Mouse (Mus musculus) forebrain, embryonic 16.5 days (tissue): ENCODE results near the gene Cga. TPM values are rescaled to one million over a fixed set of nuclear protein-coding genes. Genes with fewer than 3 reads are reported as not detected.

Experiments
- ATAC-seq: fragments of 200-750 bp; cut with Nextera tagmentation; 2 replicates; pipeline ENCODE4 v1.8.0; 2017; ENCODE audit warnings: mild to moderate bottlenecking, moderate library complexity
- H3K27ac ChIP-seq: fragments of 300-500 bp; sonication (generic); 2 replicates; pipeline ENCODE4 v1.5.1; 2014; ENCODE audit warnings: low read length, control low read depth
- H3K27me3 ChIP-seq: fragments of 300-500 bp; sonication (generic); replicated peaks from 2 replicates; pipeline ENCODE4 v1.6.1; 2014; ENCODE audit warnings: low read length; ENCODE audit not compliant: control insufficient read depth, insufficient read depth
- H3K36me3 ChIP-seq: fragments of 300-500 bp; sonication (generic); 2 replicates; pipeline ENCODE4 v1.6.1; 2014; ENCODE audit not compliant: control insufficient read depth, insufficient read depth
- H3K4me1 ChIP-seq: fragments of 300-500 bp; sonication (generic); replicated peaks from 2 replicates; pipeline ENCODE4 v1.6.1; 2014; ENCODE audit warnings: low read length; ENCODE audit not compliant: control insufficient read depth, insufficient read depth
- H3K4me2 ChIP-seq: fragments of 300-500 bp; sonication (generic); 2 replicates; pipeline ENCODE4 v1.6.1; 2014; ENCODE audit warnings: mild to moderate bottlenecking, low read length, control low read depth
- H3K4me3 ChIP-seq: fragments of 300-500 bp; sonication (generic); replicated peaks from 2 replicates; pipeline ENCODE4 v1.5.1; 2014; ENCODE audit warnings: mild to moderate bottlenecking, low read length, control low read depth
- H3K9ac ChIP-seq: fragments of 300-500 bp; sonication (generic); replicated peaks from 2 replicates; pipeline ENCODE4 v1.6.1; 2014; ENCODE audit warnings: low read depth, low read length, control low read depth
- H3K9me3 ChIP-seq: fragments of 300-500 bp; sonication (generic); 2 replicates; pipeline ENCODE4 v1.6.1; 2016; ENCODE audit warnings: low read length; ENCODE audit not compliant: control insufficient read depth
- WGBS: fragments of 180-500 bp; shearing (Covaris S2); extraction: QIAGEN DNeasy Blood & Tissue Kit; methylation state at CpG from one replicate; pipeline ENCODE4 v1.1.7; 2014; 5-methylcytosine and 5-hydroxymethylcytosine counted together
- polyA plus RNA-seq: library from polyadenylated mRNA; unstranded; fragments of >200 nt; fragmentation: Nextera tagmentation; extraction: Ambion mirVana; gene quantifications from 2 replicates; pipeline ENCODE4 v1.2.1, GENCODE M21; 2015

Gene Cga
- not detected in 2 replicates for polyA plus RNA-seq

GRCm38 (mm10) chr4:34893479-34893878 is at the start of gene Cga:
Cga (plus strand) TSS chr4:34893779.
- Histone ChIP-seq H3K4me3 (no peak within 1 kb of the TSS), H3K27ac (no peak within 1 kb of the TSS), H3K4me2 (no peak within 1 kb of the TSS), H3K36me3 (no peaks in the 10 kb centered on the region), H3K27me3 (peaks cover 13% of the 10 kb centered on the region; the same call in 1 of the 2 replicates), H3K9me3 (no peaks in the 10 kb centered on the region), H3K4me1 (no peaks in the 10 kb centered on the region), H3K9ac (no peak within 1 kb of the TSS)
- no peak for ATAC-seq
- WGBS, result 74% methylated on average over 1 of the region's 1 CpGs

- no peak for ATAC-seq
- peaks cover 8% of the 10 kb centered on the region for H3K4me1 ChIP-seq
- 93% methylated on average over 1 of the region's 1 CpGs for WGBS
These were observed 49.7 kb upstream of the Cga start for GRCm38 (mm10) chr4:34843839-34844238.

GRCm38 (mm10) chr4:34847679-34848309 is 45.8 kb upstream of the Cga start:
- no peak for ATAC-seq
- H3K4me1 ChIP-seq, result peaks cover 5% of the 10 kb centered on the region
- no peaks in the 10 kb centered on the region for H3K27me3 ChIP-seq
- H3K4me3 ChIP-seq, result no peak overlapping the region
- H3K9me3 ChIP-seq, result no peaks in the 10 kb centered on the region
- no peak overlapping the region for H3K4me2 ChIP-seq
- H3K9ac ChIP-seq, result no peak overlapping the region
- no peak overlapping the region for H3K27ac ChIP-seq
- 95% methylated on average over 6 of the region's 6 CpGs for WGBS
- no peaks in the 10 kb centered on the region for H3K36me3 ChIP-seq

More at GRCm38 (mm10) chr4:34843839-34844238, 49.7 kb upstream of the Cga start:
- Histone ChIP-seq H3K9ac (no peak overlapping the region), H3K4me3 (no peak overlapping the region), H3K27me3 (no peaks in the 10 kb centered on the region), H3K9me3 (no peaks in the 10 kb centered on the region), H3K4me2 (no peak overlapping the region), H3K27ac (no peak overlapping the region), H3K36me3 (no peaks in the 10 kb centered on the region)

GRCm38 (mm10) chr4:34850156-34850555 is 43.4 kb upstream of the Cga start:
- H3K4me2 ChIP-seq, result no peak overlapping the region
- no peak overlapping the region for H3K4me3 ChIP-seq
- H3K36me3 ChIP-seq, result no peaks in the 10 kb centered on the region
- no peak overlapping the region for H3K9ac ChIP-seq
- no peak for ATAC-seq
- H3K27ac ChIP-seq, result no peak overlapping the region
- H3K9me3 ChIP-seq, result no peaks in the 10 kb centered on the region
- 98% methylated on average over 2 of the region's 2 CpGs for WGBS
- H3K27me3 ChIP-seq, result no peaks in the 10 kb centered on the region
- no peaks in the 10 kb centered on the region for H3K4me1 ChIP-seq

- no peak for ATAC-seq
- Histone ChIP-seq H3K4me3 (no peak overlapping the region), H3K27ac (no peak overlapping the region), H3K9me3 (no peaks in the 10 kb centered on the region), H3K9ac (no peak overlapping the region), H3K36me3 (no peaks in the 10 kb centered on the region), H3K27me3 (no peaks in the 10 kb centered on the region), H3K4me1 (no peaks in the 10 kb centered on the region), H3K4me2 (no peak overlapping the region)
- WGBS, result 94% methylated on average over 7 of the region's 7 CpGs
These were observed 41.5 kb upstream of the Cga start for GRCm38 (mm10) chr4:34852051-34852450.

- no peak overlapping the region for H3K9ac ChIP-seq
- H3K4me2 ChIP-seq, result no peak overlapping the region
- 16% methylated on average over 1 of the region's 1 CpGs for WGBS
- H3K4me1 ChIP-seq, result 0 out of 2 replicates have a peak, but pooled peaks cover 3% of the 10 kb centered on the region
- H3K36me3 ChIP-seq, result no peaks in the 10 kb centered on the region
- H3K9me3 ChIP-seq, result no peaks in the 10 kb centered on the region
- no peak overlapping the region for H3K27ac ChIP-seq
- ATAC-seq, result no peak
- H3K27me3 ChIP-seq, result no peaks in the 10 kb centered on the region
- H3K4me3 ChIP-seq, result no peak overlapping the region
These were observed 37.6 kb upstream of the Cga start for GRCm38 (mm10) chr4:34855966-34856365.

GRCm38 (mm10) chr4:34858903-34859302 is 34.7 kb upstream of the Cga start:
- no peak overlapping the region for H3K27ac ChIP-seq
- WGBS, result 93% methylated on average over 3 of the region's 3 CpGs
- H3K27me3 ChIP-seq, result no peaks in the 10 kb centered on the region
- H3K4me1 ChIP-seq, result 0 out of 2 replicates have a peak, but pooled peaks cover 3% of the 10 kb centered on the region
- no peak overlapping the region for H3K4me2 ChIP-seq
- no peaks in the 10 kb centered on the region for H3K9me3 ChIP-seq
- H3K36me3 ChIP-seq, result no peaks in the 10 kb centered on the region
- no peak overlapping the region for H3K9ac ChIP-seq
- no peak for ATAC-seq
- H3K4me3 ChIP-seq, result no peak overlapping the region

GRCm38 (mm10) chr4:34859416-34859815 is 34.2 kb upstream of the Cga start:
- Histone ChIP-seq H3K4me2 (no peak overlapping the region), H3K9me3 (no peaks in the 10 kb centered on the region), H3K27ac (no peak overlapping the region), H3K4me1 (0 out of 2 replicates have a peak, but pooled peaks cover 3% of the 10 kb centered on the region), H3K36me3 (no peaks in the 10 kb centered on the region), H3K9ac (no peak overlapping the region), H3K4me3 (no peak overlapping the region), H3K27me3 (no peaks in the 10 kb centered on the region)
- ATAC-seq, result no peak
- WGBS, result 96% methylated on average over 3 of the region's 3 CpGs

GRCm38 (mm10) chr4:34861438-34861837 is 32.1 kb upstream of the Cga start:
- Histone ChIP-seq H3K9me3 (no peaks in the 10 kb centered on the region), H3K36me3 (no peaks in the 10 kb centered on the region), H3K27me3 (no peaks in the 10 kb centered on the region), H3K4me3 (no peak overlapping the region), H3K9ac (no peak overlapping the region), H3K4me2 (no peak overlapping the region), H3K4me1 (0 out of 2 replicates have a peak, but pooled peaks cover 3% of the 10 kb centered on the region), H3K27ac (no peak overlapping the region)
- WGBS, result 91% methylated on average over 3 of the region's 3 CpGs
- ATAC-seq, result no peak
